8 mouse cellular contexts compared by ENCODE assay signal in the genomic region with DNA sequence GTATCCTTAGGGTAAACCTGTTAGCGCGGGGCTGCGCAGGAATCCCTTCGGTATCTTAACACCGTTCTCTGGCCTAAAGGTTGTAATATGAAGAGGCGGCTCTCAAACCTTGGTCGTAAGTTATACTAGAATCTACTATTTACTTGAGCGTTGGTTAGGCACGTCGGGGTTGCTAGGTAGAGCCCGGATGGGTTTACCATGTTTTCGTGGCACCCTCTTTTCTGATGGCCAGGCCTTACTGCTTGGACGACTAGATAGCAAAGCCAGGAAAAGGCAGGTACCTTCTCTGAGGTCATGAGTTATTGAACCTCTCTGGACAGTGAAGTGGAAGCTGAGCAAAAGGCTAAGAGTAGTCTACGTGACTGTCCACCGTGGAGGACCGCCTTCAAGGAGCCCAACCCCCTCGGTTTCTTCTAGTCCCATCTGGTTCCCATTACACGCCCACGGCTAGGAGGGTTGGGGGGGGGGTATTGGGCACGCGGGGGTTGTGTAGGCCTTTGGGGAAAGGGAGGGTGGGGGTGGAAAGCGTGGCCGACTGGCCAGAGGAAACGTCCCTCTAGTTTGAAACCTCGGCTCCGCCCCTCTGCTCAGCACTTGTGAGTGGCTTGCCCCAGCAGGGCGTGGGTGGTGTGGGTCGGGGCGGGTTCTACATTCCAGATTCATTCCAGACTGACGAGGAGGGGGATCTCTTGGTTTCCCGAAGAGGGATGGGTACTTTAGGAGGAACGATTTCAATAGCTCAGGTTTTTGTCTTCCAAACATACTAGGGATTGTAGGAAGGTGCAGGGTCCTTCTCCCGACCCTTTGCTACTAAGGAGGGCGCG. TPM values are rescaled to one million over a fixed set of nuclear protein-coding genes. Genes with fewer than 3 reads are reported as not detected.
DNase-seq lines count a peak whose midpoint lies in the region; ATAC-seq and TF ChIP-seq lines count a peak whose summit lies in the region.

No protein-coding gene starts in this region.

- peak overlapping the region; percentile 50 for H3K4me3 ChIP-seq in midbrain, postnatal 0 days (ENCODE audit: low read depth, low read length)

- TF ChIP-seq CTCF in midbrain, postnatal 0 days (IDR thresholded peaks at IDR 0.05), result no peak

- peak; percentile 29; the same call in 1 of the 2 replicates for ATAC-seq in midbrain, postnatal 0 days (ENCODE audit: low FRiP score)

- H3K36me3 ChIP-seq in midbrain, postnatal 0 days (ENCODE audit: insufficient read depth, low read length), result no peaks in the 10 kb centered on the region

- H3K4me1 ChIP-seq in midbrain, postnatal 0 days (ENCODE audit: insufficient read depth, low read length), result peaks cover 8% of the 10 kb centered on the region; the same call in 1 of the 2 replicates

- WGBS in midbrain, postnatal 0 days, result 2% methylated on average over 33 of the region's 35 CpGs

- peak overlapping the region; percentile 95 for H3K4me2 ChIP-seq in midbrain, postnatal 0 days (ENCODE audit: low read depth, low read length, poor library complexity, severe bottlenecking)

- DNase-seq in layer of hippocampus, adult 11-12 months (ENCODE audit: low spot score), result peak; percentile 81
- no peak for DNase-seq in layer of hippocampus, adult 9-10 months (ENCODE audit: low spot score)
- peak; percentile 83 for DNase-seq in embryo, embryonic 9.5 days (ENCODE audit: extremely low spot score)
- DNase-seq in heart, adult 18-20 months, result peak; percentile 91 to 96
- peak; percentile 92 for DNase-seq in kidney, adult 11 months
- DNase-seq in liver, result peak; percentile 80
- peak; percentile 62 for DNase-seq in midbrain, postnatal 0 days (ENCODE audit: low spot score)
- DNase-seq in spleen, postnatal 36 days (ENCODE audit: low spot score in 2 of 2), result peak; percentile 79 to 84

- H3K9me3 ChIP-seq in midbrain, postnatal 0 days (ENCODE audit: low read length), result no peaks in the 10 kb centered on the region

- peaks cover 37% of the 10 kb centered on the region for H3K27me3 ChIP-seq in midbrain, postnatal 0 days (ENCODE audit: insufficient read depth, low read length)

- peak overlapping the region; percentile 62; the same call in 1 of the 2 replicates for H3K27ac ChIP-seq in midbrain, postnatal 0 days (ENCODE audit: low read depth, low read length)

- peak overlapping the region; percentile 60; the same call in 1 of the 2 replicates for H3K9ac ChIP-seq in midbrain, postnatal 0 days (replicated peaks; ENCODE audit: low read length, poor library complexity, severe bottlenecking)

RNA-seq across cellular contexts. Expression of gene Nemp1, which starts 0.8 kb away (rescaled TPM):
- 1 to 10 TPM; 3.6 to 3.8 TPM for total RNA-seq in heart, adult 18-20 months (2021)
- total RNA-seq in midbrain, postnatal 0 days (2014; rRNA removed), result 3.2 and 3.7 TPM in 2 replicates
- 1.4 and 1.7 TPM in 2 replicates for polyA plus RNA-seq in midbrain, postnatal 0 days (2015; fragmentation: Nextera tagmentation; extraction: Ambion mirVana)

RNA-seq across cellular contexts. Expression of gene Nab2, which starts 0.9 kb away (rescaled TPM):
- total RNA-seq in heart, adult 18-20 months (2021), result 1 to 10 TPM; 4.8 to 5.3 TPM
- 4.8 and 5.6 TPM in 2 replicates for total RNA-seq in midbrain, postnatal 0 days (2014; rRNA removed)
- 1.4 and 1.6 TPM in 2 replicates for polyA plus RNA-seq in midbrain, postnatal 0 days (2015; fragmentation: Nextera tagmentation; extraction: Ambion mirVana)

RNA-seq across cellular contexts. Expression of gene Stat6, which starts 24.7 kb away (rescaled TPM):
- 10 to 100 TPM; 45.2 to 45.7 TPM for total RNA-seq in heart, adult 18-20 months (2021)
- 6.1 and 10.2 TPM in 2 replicates for total RNA-seq in midbrain, postnatal 0 days (2014; rRNA removed)
- polyA plus RNA-seq in midbrain, postnatal 0 days (2015; fragmentation: Nextera tagmentation; extraction: Ambion mirVana), result 3.9 and 4.3 TPM in 2 replicates

RNA-seq across cellular contexts. Expression of gene Myo1a, which starts 37.5 kb away (rescaled TPM):
- total RNA-seq in heart, adult 18-20 months (2021), result under 1 TPM in 1 of 2 experiments, not detected in 1; 0.08 TPM
- total RNA-seq in midbrain, postnatal 0 days (2014; rRNA removed), result 0.57 and 0.77 TPM in 2 replicates
- 0.13 and 0.15 TPM in 2 replicates for polyA plus RNA-seq in midbrain, postnatal 0 days (2015; fragmentation: Nextera tagmentation; extraction: Ambion mirVana)

RNA-seq across cellular contexts. Expression of gene Lrp1, which starts 46.5 kb away (rescaled TPM):
- 10 to 100 TPM; 65.2 to 69.7 TPM for total RNA-seq in heart, adult 18-20 months (2021)
- total RNA-seq in midbrain, postnatal 0 days (2014; rRNA removed), result 297 and 319 TPM in 2 replicates
- polyA plus RNA-seq in midbrain, postnatal 0 days (2015; fragmentation: Nextera tagmentation; extraction: Ambion mirVana), result 79.8 and 84.4 TPM in 2 replicates
